Mouse (Mus musculus) myocyte (in vitro differentiated cells): Measurements from ENCODE around the gene Wdr35. TPM values are rescaled to one million over a fixed set of nuclear protein-coding genes. Genes with fewer than 3 reads are reported as not detected.
A peak's percentile ranks its signal among the peaks of the same experiment; 100 is the strongest.

Experiments used
- H3K27me3 ChIP-seq: one replicate; pipeline ENCODE4 v1.6.1; 2011; ENCODE audit not compliant: control insufficient read depth, insufficient read depth, insufficient read length
- H3K36me3 ChIP-seq: one replicate; pipeline ENCODE4 v1.6.1; 2011; ENCODE audit not compliant: control insufficient read depth, insufficient read depth
- H3K4me2 ChIP-seq: one replicate; pipeline ENCODE4 v1.6.1; 2011; ENCODE audit warnings: low read depth, control low read depth
- H3K4me3 ChIP-seq: one replicate; pipeline ENCODE4 v1.5.1; 2011; ENCODE audit warnings: mild to moderate bottlenecking, control low read depth, moderate library complexity
- H3K79me2 ChIP-seq: one replicate; pipeline ENCODE4 v1.6.1; 2011; ENCODE audit not compliant: control insufficient read depth, insufficient read depth
- H3ac ChIP-seq: one replicate; pipeline ENCODE4 v1.6.1; 2011; ENCODE audit not compliant: control insufficient read depth, insufficient read length
- CEBPB ChIP-seq: IDR thresholded peaks from 2 replicates; pipeline ENCODE4 v1.6.1; 2011; ENCODE audit warnings: mild to moderate bottlenecking, moderate library complexity; ENCODE audit not compliant: poor library complexity, insufficient read depth, severe bottlenecking
- E2F4 ChIP-seq: IDR thresholded peaks from one replicate; pipeline ENCODE4 v1.6.1; 2011; ENCODE audit warnings: mild to moderate bottlenecking, control low read depth, moderate library complexity; ENCODE audit not compliant: insufficient read depth
- MAX ChIP-seq: IDR thresholded peaks from one replicate; pipeline ENCODE4 v1.6.1; 2011; ENCODE audit warnings: low read depth, mild to moderate bottlenecking, control low read depth
- MYOD1 ChIP-seq, 3 experiments: IDR thresholded peaks; one replicate each; pipeline ENCODE4 v1.6.1; 2011; ENCODE audit warnings: control low read depth in 2 of 3, low read depth in 2 of 3, mild to moderate bottlenecking in 2 of 3, moderate library complexity in 1 of 3; ENCODE audit not compliant: insufficient read length in 2 of 3, control insufficient read depth in 1 of 3
- MYOG ChIP-seq, 3 experiments: IDR thresholded peaks; one replicate each; pipeline ENCODE4 v1.6.1; 2011; ENCODE audit warnings: control low read depth in 2 of 3, low read depth in 2 of 3, mild to moderate bottlenecking in 2 of 3; ENCODE audit not compliant: insufficient read length in 2 of 3, control insufficient read depth in 1 of 3, insufficient read depth in 1 of 3
- POLR2A ChIP-seq: IDR thresholded peaks from one replicate; pipeline ENCODE4 v1.6.1; 2011; ENCODE audit warnings: low read depth, mild to moderate bottlenecking, control low read depth, moderate library complexity; ENCODE audit not compliant: insufficient read length
- POLR2AphosphoS2 ChIP-seq: IDR thresholded peaks from one replicate; pipeline ENCODE4 v1.6.1; 2011; ENCODE audit warnings: low read depth, control low read depth; ENCODE audit not compliant: insufficient read length
- REST ChIP-seq: IDR thresholded peaks from one replicate; pipeline ENCODE4 v1.6.1; 2011; ENCODE audit warnings: mild to moderate bottlenecking, control low read depth, moderate library complexity; ENCODE audit not compliant: insufficient read depth, insufficient read length
- SRF ChIP-seq: IDR thresholded peaks from one replicate; pipeline ENCODE4 v1.6.1; 2011; ENCODE audit warnings: low read depth; ENCODE audit not compliant: control insufficient read depth, insufficient read length
- TCF12 ChIP-seq: IDR thresholded peaks from one replicate; pipeline ENCODE4 v1.6.1; 2011; ENCODE audit warnings: mild to moderate bottlenecking, control low read depth; ENCODE audit not compliant: poor library complexity, insufficient read depth, severe bottlenecking
- TCF3 ChIP-seq: IDR thresholded peaks from one replicate; pipeline ENCODE4 v1.6.1; 2011; ENCODE audit warnings: low read depth, control low read depth; ENCODE audit not compliant: insufficient read length
- USF1 ChIP-seq: IDR thresholded peaks from one replicate; pipeline ENCODE4 v1.6.1; 2011; ENCODE audit warnings: low read depth, mild to moderate bottlenecking, control low read depth, moderate library complexity
- polyA plus RNA-seq: library from polyadenylated mRNA; unstranded; fragments of >200 nt; fragmentation: generic; extraction: Trizol; gene quantifications from one replicate; pipeline ENCODE4 v1.2.1, GENCODE M21; 2012; ENCODE audit warnings: missing spikeins

Gene Wdr35
- polyA plus RNA-seq, 1 experiment, result 9.5 TPM

DNA sequence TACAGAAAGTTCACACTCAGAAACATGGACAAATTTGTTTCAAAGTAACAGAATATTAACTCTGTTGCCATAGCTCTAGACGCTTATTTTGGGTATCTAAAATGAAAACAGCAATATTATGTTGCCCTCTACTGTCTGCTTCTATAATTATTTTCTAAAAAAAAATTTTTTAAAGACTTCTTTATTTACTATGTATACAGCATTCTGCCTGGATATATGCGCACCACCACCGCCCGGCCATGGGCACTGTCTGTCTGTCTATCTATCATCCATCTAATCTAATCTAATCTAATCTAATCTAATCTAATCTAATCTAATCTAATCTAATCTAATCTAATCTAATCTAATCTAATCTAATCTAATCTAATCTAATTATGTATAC lies 55.8 kb downstream of the Wdr35 start:
- H3K36me3 ChIP-seq, result no peaks in the 10 kb centered on the region
- peak overlapping the region; percentile 71 for H3ac ChIP-seq
- TF ChIP-seq E2F4 (no peak), POLR2A (no peak), CEBPB (no peak), USF1 (no peak), TCF12 (no peak), REST (no peak), TCF3 (no peak), MYOD1 (IDR thresholded peaks at IDR 0.05; ENCODE audit: control insufficient read depth in 1 of 3, insufficient read length in 2 of 3, low read depth in 2 of 3) (no peak), MYOG (IDR thresholded peaks at IDR 0.05; ENCODE audit: control insufficient read depth in 1 of 3, insufficient read depth in 1 of 3, insufficient read length in 2 of 3, low read depth in 2 of 3) (no peak), POLR2AphosphoS2 (no peak), MAX (no peak), SRF (no peak)
- H3K4me2 ChIP-seq, result peak overlapping the region; percentile 71
- H3K27me3 ChIP-seq, result no peaks in the 10 kb centered on the region
- H3K79me2 ChIP-seq, result no peaks in the 10 kb centered on the region
- peak overlapping the region; percentile 53 for H3K4me3 ChIP-seq

DNA sequence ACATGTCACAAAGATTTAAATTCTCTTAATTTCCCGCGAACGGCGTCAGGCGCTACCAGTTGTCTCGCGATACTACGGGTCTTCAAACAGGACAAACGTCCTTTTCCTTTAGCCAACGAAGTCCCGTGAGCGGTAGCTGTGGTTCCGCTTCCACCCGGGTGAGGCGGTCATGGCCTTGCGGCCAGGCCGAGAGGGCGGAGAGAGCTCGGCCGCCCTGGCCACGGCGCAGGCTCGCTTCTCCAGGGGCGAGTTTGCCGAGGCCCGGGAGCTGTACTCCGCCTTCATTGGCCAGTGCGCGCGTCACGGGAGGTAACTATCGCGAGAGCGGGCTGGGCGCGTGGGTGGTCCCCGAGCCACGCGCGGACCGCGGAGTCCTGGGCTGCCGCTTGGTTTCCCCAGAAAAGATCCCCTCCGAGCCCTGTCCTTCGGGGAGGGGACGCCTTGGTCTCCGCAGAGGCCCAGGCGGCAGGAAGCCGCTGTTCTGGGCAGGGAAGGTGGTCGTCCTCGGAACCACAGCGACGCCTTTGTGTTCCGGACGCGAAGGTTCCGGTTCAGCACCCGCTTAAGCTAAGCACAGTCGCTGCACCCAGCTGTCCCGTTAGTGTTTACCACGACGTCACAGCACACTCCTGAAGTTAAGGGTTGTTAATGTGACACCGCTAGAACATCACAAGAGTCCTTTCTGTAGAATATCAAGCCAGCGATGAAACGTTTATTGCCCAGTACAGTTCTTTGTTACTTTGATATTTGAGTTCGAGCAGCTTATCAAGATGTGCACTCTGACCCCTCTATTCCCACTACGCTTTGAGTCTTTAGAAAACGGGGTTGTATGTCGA lies 56.4 kb downstream of the Wdr35 start, which contains the start of gene Ttc32:
Gene Ttc32, plus strand, starts transcription at position 110 of the 836 bp plus-strand sequence.
- H3K36me3 ChIP-seq, result no peaks in the 10 kb centered on the region
- no peaks in the 10 kb centered on the region for H3K79me2 ChIP-seq

DNA sequence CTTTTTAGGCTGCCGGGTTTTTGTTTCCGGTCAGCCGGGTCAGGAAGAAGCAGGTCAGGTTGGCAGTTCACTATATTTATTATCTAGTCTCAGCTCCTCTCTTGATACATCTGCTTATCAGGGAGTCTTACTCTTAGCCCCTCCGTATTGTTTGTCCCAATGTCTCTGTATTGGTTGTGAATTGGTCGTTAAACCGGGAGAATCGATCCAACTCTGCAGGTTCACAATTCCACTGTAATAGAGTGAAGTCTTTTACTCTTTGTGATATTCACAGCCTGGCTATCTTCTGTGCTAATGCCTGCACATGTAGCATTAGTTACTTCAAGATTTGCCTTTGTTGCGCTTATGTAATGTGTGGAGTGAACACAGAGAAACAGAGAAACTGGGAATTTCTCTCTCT lies 57.5 kb downstream of the Wdr35 start:
- no peak overlapping the region for H3ac ChIP-seq
- H3K4me3 ChIP-seq, result peak overlapping the region; percentile 53

More for the DNA sequence above, 56.4 kb downstream of the Wdr35 start, which contains the start of gene Ttc32:
- peak in 2 of 3 experiments; percentile 16 to 55 for TF ChIP-seq MYOD1 (IDR thresholded peaks at IDR 0.05; ENCODE audit: control insufficient read depth in 1 of 3, insufficient read length in 2 of 3, low read depth in 2 of 3)
- no peak for TF ChIP-seq CEBPB
- peak; percentile 97 for TF ChIP-seq E2F4
- TF ChIP-seq SRF, result peak; percentile 33
- TF ChIP-seq POLR2AphosphoS2, result peak; percentile 70
- peak; percentile 88 for TF ChIP-seq POLR2A
- TF ChIP-seq TCF3, result no peak
- no peak for TF ChIP-seq REST
- peak in 1 of 3 experiments; percentile 66 for TF ChIP-seq MYOG (IDR thresholded peaks at IDR 0.05; ENCODE audit: control insufficient read depth in 1 of 3, insufficient read depth in 1 of 3, insufficient read length in 2 of 3, low read depth in 2 of 3)
- TF ChIP-seq TCF12, result no peak
- Histone ChIP-seq H3ac (peak within 1 kb of the TSS; percentile 71), H3K4me2 (peak within 1 kb of the TSS; percentile 71), H3K4me3 (peak within 1 kb of the TSS; percentile 53), H3K27me3 (no peaks in the 10 kb centered on the region)

DNA sequence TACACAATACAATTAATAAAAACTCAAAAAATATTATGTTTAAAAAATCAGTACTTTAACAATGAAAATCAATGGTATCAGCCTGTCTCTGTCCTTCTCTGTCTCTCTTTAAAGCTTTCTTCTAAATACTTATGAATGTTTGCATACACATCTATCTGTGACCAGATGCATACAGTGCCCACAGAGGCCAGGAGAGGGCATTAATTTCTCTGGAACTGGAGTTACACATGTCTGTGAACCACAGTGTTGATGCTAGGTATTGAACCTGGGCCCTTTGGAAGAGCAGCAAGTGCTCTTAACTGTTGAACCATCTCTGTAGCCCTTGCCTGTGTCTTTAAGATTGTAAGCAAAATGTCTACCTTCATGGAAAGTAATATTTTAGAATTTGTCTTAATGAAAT lies 59.4 kb downstream of the Wdr35 start:
- TF ChIP-seq POLR2A (no peak), MYOD1 (IDR thresholded peaks at IDR 0.05; ENCODE audit: control insufficient read depth in 1 of 3, insufficient read length in 2 of 3, low read depth in 2 of 3) (no peak), TCF12 (no peak), MYOG (IDR thresholded peaks at IDR 0.05; ENCODE audit: control insufficient read depth in 1 of 3, insufficient read depth in 1 of 3, insufficient read length in 2 of 3, low read depth in 2 of 3) (no peak), CEBPB (no peak), TCF3 (no peak), REST (no peak), USF1 (no peak), POLR2AphosphoS2 (no peak), SRF (no peak), MAX (no peak), E2F4 (no peak)

More for the DNA sequence above, 57.5 kb downstream of the Wdr35 start:
- Histone ChIP-seq H3K27me3 (no peaks in the 10 kb centered on the region), H3K79me2 (no peaks in the 10 kb centered on the region), H3K36me3 (no peaks in the 10 kb centered on the region), H3K4me2 (peak overlapping the region; percentile 71)
- TF ChIP-seq CEBPB (no peak), TCF12 (no peak), USF1 (no peak), MAX (no peak), MYOD1 (IDR thresholded peaks at IDR 0.05; ENCODE audit: control insufficient read depth in 1 of 3, insufficient read length in 2 of 3, low read depth in 2 of 3) (no peak), POLR2A (no peak), MYOG (IDR thresholded peaks at IDR 0.05; ENCODE audit: control insufficient read depth in 1 of 3, insufficient read depth in 1 of 3, insufficient read length in 2 of 3, low read depth in 2 of 3) (no peak), REST (no peak), TCF3 (no peak), E2F4 (no peak), SRF (no peak), POLR2AphosphoS2 (no peak)

More for the DNA sequence above, 59.4 kb downstream of the Wdr35 start:
- H3K4me2 ChIP-seq, result no peak overlapping the region
- H3K79me2 ChIP-seq, result no peaks in the 10 kb centered on the region
- H3ac ChIP-seq, result no peak overlapping the region
- H3K36me3 ChIP-seq, result no peaks in the 10 kb centered on the region
- H3K27me3 ChIP-seq, result no peaks in the 10 kb centered on the region
- H3K4me3 ChIP-seq, result no peak overlapping the region
